Mouse (Mus musculus) lung, embryonic 14.5 days (tissue): ENCODE measurements around the gene Kirrel. TPM values are rescaled to one million over a fixed set of nuclear protein-coding genes. Genes with fewer than 3 reads are reported as not detected.

Experiments used
- ATAC-seq: fragments of 200-750 bp; cut with Nextera tagmentation; 2 replicates; pipeline ENCODE4 v1.8.0; 2017; ENCODE audit warnings: mild to moderate bottlenecking, moderate TSS enrichment, moderate library complexity; ENCODE audit not compliant: insufficient read depth
- DNase-seq: peaks from one replicate; pipeline ENCODE4 v3.0.0-alpha.2; 2015
- H3K27ac ChIP-seq: fragments of 300-500 bp; sonication (generic); 2 replicates; pipeline ENCODE4 v1.5.1; 2014; ENCODE audit warnings: low read depth, mild to moderate bottlenecking, moderate library complexity
- H3K27me3 ChIP-seq: fragments of 300-500 bp; sonication (generic); 2 replicates; pipeline ENCODE4 v1.6.1; 2014; ENCODE audit warnings: low read length, control low read depth; ENCODE audit not compliant: insufficient read depth
- H3K36me3 ChIP-seq: fragments of 300-500 bp; sonication (generic); 2 replicates; pipeline ENCODE4 v1.6.1; 2014; ENCODE audit warnings: control low read depth; ENCODE audit not compliant: insufficient read depth
- H3K4me1 ChIP-seq: fragments of 300-500 bp; sonication (generic); 2 replicates; pipeline ENCODE4 v1.6.1; 2014; ENCODE audit warnings: antibody characterized with exemption, control low read depth; ENCODE audit not compliant: insufficient read depth
- H3K4me2 ChIP-seq: fragments of 300-500 bp; sonication (generic); 2 replicates; pipeline ENCODE4 v1.6.1; 2014; ENCODE audit warnings: mild to moderate bottlenecking
- H3K4me3 ChIP-seq: fragments of 300-500 bp; sonication (generic); 2 replicates; pipeline ENCODE4 v1.5.1; 2014; ENCODE audit warnings: low read depth, low read length
- H3K9ac ChIP-seq: fragments of 300-500 bp; sonication (generic); 2 replicates; pipeline ENCODE4 v1.6.1; 2014
- H3K9me3 ChIP-seq: fragments of 300-500 bp; sonication (generic); 2 replicates; pipeline ENCODE4 v1.6.1; 2016; ENCODE audit warnings: low read depth, low read length, control low read depth
- CTCF ChIP-seq: IDR thresholded peaks from 2 replicates; pipeline ENCODE4 v1.5.1; 2016; ENCODE audit warnings: antibody characterized with exemption, low read depth
- WGBS: fragments of 180-500 bp; shearing (Covaris S2); extraction: QIAGEN DNeasy Blood & Tissue Kit; methylation state at CpG from one replicate; pipeline ENCODE4 v1.1.7; 2014; 5-methylcytosine and 5-hydroxymethylcytosine counted together
- polyA plus RNA-seq: library from polyadenylated mRNA; unstranded; fragments of >200 nt; fragmentation: Nextera tagmentation; extraction: Ambion mirVana; gene quantifications from 2 replicates; pipeline ENCODE4 v1.2.1, GENCODE M21; 2014

Gene Kirrel
- polyA plus RNA-seq = 12.7 and 12.8 TPM in 2 replicates

- peaks cover 4% of the 10 kb centered on the region; the same call in 1 of the 2 replicates for H3K36me3 ChIP-seq
- H3K4me3 ChIP-seq = peak within 1 kb of the TSS; percentile 51
- DNase-seq = peak; percentile 93
- H3K4me2 ChIP-seq = peak within 1 kb of the TSS; percentile 96
- H3K4me1 ChIP-seq = peaks cover 20% of the 10 kb centered on the region
- no peaks in the 10 kb centered on the region for H3K9me3 ChIP-seq
- no peaks in the 10 kb centered on the region for H3K27me3 ChIP-seq
- WGBS = 0% methylated on average over 43 of the region's 45 CpGs
- TF ChIP-seq CTCF = peak; percentile 47; the same call in 1 of the 2 replicates
- ATAC-seq = peak; percentile 90
- H3K27ac ChIP-seq = peak within 1 kb of the TSS; percentile 93
- H3K9ac ChIP-seq = peak within 1 kb of the TSS; percentile 63
Measured at GRCm38 (mm10) chr3:87174096-87174768, at the start of gene Kirrel. Gene Kirrel, minus strand, starts transcription at chr3:87174747.

DNA sequence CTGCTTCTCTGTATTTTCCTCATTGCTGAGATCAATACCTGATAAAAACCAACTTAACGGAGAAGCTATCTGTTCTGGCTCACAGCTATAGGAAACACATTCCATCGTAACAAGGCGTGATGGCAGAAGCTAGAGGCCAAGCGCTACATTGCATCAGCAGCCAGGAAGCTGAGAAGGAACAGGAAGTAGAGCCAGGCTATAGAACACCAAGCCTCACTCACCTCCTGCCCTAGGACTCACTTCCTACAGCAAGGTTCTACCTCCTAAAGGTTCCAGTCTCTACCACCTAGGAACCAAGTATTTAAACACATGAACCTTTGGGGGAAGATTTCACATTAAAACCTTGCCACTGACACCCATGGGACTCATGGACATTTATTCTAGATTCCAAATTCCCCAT is 49.1 kb upstream of the Kirrel start:
- no peaks in the 10 kb centered on the region for H3K27me3 ChIP-seq
- no peak for DNase-seq
- H3K27ac ChIP-seq = no peak overlapping the region
- no peak overlapping the region for H3K4me3 ChIP-seq
- H3K9me3 ChIP-seq = no peaks in the 10 kb centered on the region
- no peak overlapping the region for H3K4me2 ChIP-seq
- WGBS = 59% methylated on average over 4 of the region's 4 CpGs
- no peaks in the 10 kb centered on the region for H3K36me3 ChIP-seq
- TF ChIP-seq CTCF = no peak
- no peak overlapping the region for H3K9ac ChIP-seq
- H3K4me1 ChIP-seq = no peaks in the 10 kb centered on the region
- no peak for ATAC-seq

GRCm38 (mm10) chr3:87222346-87222745 is 47.8 kb upstream of the Kirrel start:
- WGBS = 77% methylated on average over 5 of the region's 5 CpGs
- H3K4me1 ChIP-seq = no peaks in the 10 kb centered on the region
- no peak overlapping the region for H3K4me3 ChIP-seq
- H3K27ac ChIP-seq = no peak overlapping the region
- H3K36me3 ChIP-seq = no peaks in the 10 kb centered on the region
- H3K4me2 ChIP-seq = no peak overlapping the region
- H3K27me3 ChIP-seq = no peaks in the 10 kb centered on the region
- ATAC-seq = no peak
- TF ChIP-seq CTCF = no peak
- DNase-seq = no peak
- H3K9ac ChIP-seq = no peak overlapping the region
- no peaks in the 10 kb centered on the region for H3K9me3 ChIP-seq

- 69% methylated on average over 11 of the region's 11 CpGs for WGBS
- no peak overlapping the region for H3K27ac ChIP-seq
- no peaks in the 10 kb centered on the region for H3K36me3 ChIP-seq
- no peaks in the 10 kb centered on the region for H3K4me1 ChIP-seq
- no peak overlapping the region for H3K4me3 ChIP-seq
- no peak for TF ChIP-seq CTCF
- ATAC-seq = no peak
- no peaks in the 10 kb centered on the region for H3K27me3 ChIP-seq
- H3K9me3 ChIP-seq = no peaks in the 10 kb centered on the region
- no peak overlapping the region for H3K9ac ChIP-seq
- no peak overlapping the region for H3K4me2 ChIP-seq
- no peak for DNase-seq
Measured at GRCm38 (mm10) chr3:87215176-87215575, 40.6 kb upstream of the Kirrel start.

GRCm38 (mm10) chr3:87214221-87214864 is 39.8 kb upstream of the Kirrel start:
- WGBS = 81% methylated on average over 19 of the region's 19 CpGs
- Histone ChIP-seq H3K36me3 (no peaks in the 10 kb centered on the region), H3K9me3 (no peaks in the 10 kb centered on the region), H3K9ac (no peak overlapping the region), H3K27me3 (no peaks in the 10 kb centered on the region), H3K4me2 (no peak overlapping the region), H3K27ac (no peak overlapping the region), H3K4me1 (no peaks in the 10 kb centered on the region), H3K4me3 (no peak overlapping the region)
- no peak for ATAC-seq
- DNase-seq = no peak
- no peak for TF ChIP-seq CTCF

DNA sequence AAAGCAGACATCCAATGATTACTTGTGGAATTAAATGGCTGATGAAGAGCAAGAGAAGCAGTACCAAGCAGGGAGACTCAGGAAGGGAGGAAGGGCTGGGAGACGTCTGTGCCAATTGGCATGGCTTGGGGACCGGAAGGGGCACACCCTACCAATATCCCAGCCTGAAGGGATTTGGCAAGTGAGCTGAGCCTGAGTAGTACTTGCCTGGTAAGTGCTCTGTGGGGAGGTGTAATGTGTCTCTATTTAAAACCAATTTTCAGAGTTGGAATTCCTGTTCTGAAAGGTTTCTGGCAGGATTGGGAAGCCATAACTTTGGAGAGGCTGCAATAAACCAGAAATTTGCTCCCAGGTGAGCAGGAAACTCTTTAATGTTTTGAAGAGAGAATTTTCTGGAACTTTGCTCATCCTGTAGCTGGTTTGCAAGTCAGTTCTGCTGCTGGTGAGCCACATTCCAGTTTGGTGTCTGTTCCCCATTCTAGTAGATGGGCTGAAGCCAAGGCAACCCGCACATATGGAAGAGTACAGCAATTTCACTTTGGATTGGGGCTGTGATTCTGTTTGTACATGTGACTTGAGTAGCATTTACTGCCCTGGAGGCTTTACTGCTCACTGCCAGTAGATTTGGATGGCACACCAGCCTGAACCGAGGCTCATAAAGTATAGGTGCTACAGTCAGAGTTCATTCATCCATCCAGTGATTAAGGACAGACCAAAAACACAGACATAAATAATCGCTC is 32.0 kb upstream of the Kirrel start:
- WGBS = 74% methylated on average over 5 of the region's 5 CpGs
- Histone ChIP-seq H3K9me3 (no peaks in the 10 kb centered on the region), H3K27ac (no peak overlapping the region), H3K9ac (no peak overlapping the region), H3K36me3 (no peaks in the 10 kb centered on the region), H3K4me1 (no peaks in the 10 kb centered on the region), H3K4me2 (no peak overlapping the region), H3K27me3 (no peaks in the 10 kb centered on the region), H3K4me3 (no peak overlapping the region)
- TF ChIP-seq CTCF = no peak
- DNase-seq (no peak), ATAC-seq (no peak)

DNA sequence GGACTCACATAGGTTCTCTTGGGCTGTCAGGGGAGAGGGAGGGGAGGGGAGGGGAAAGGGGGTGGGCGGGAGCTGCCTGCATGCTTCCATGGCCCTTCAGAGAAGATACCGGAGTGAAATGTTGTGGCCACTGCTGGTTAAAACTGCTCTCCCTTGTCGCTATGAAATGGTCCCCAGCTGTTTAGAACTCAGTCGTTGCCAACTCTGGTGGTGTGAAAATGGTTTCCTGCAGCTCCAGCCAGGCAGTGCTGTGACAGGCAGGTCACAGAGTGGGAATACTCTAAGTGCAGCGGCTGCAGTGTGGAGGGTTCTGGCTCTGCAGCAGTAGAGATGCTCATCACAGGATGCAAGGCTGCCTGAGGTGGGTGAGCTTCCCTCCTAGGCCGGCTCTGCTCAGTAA is 22.1 kb upstream of the Kirrel start:
- peak; percentile 90; the same call in 1 of the 2 replicates for ATAC-seq
- Histone ChIP-seq H3K9ac (no peak overlapping the region), H3K27ac (no peak overlapping the region), H3K4me2 (no peak overlapping the region), H3K9me3 (no peaks in the 10 kb centered on the region), H3K4me3 (no peak overlapping the region), H3K4me1 (0 out of 2 replicates have a peak, but pooled peaks cover 2% of the 10 kb centered on the region), H3K27me3 (no peaks in the 10 kb centered on the region), H3K36me3 (no peaks in the 10 kb centered on the region)
- DNase-seq = peak; percentile 83
- no peak for TF ChIP-seq CTCF
- 13% methylated on average over 6 of the region's 6 CpGs for WGBS
